Mouse (Mus musculus) CD4-positive, CD25-positive, alpha-beta regulatory T cell, adult 2 months (primary cell): ENCODE data around the gene Cd96.

Source experiments
- DNase-seq: peaks from one replicate; pipeline ENCODE4 v3.0.0-alpha.2; 2012; ENCODE audit warnings: low read depth, low spot score

Gene Cd96

GRCm38 (mm10) chr16:46046906-46047305 lies 73.1 kb downstream of the Cd96 start:
- no peak for DNase-seq

GRCm38 (mm10) chr16:46036261-46036660 lies 83.8 kb downstream of the Cd96 start:
- no peak for DNase-seq

GRCm38 (mm10) chr16:46033896-46034295 lies 86.2 kb downstream of the Cd96 start:
- no peak for DNase-seq

- no peak for DNase-seq
These were observed 97.0 kb downstream of the Cd96 start for GRCm38 (mm10) chr16:46022958-46023491.

GRCm38 (mm10) chr16:46022189-46022928 lies 97.7 kb downstream of the Cd96 start:
- peak; percentile 88 for DNase-seq

- no peak for DNase-seq
These were observed 98.7 kb downstream of the Cd96 start for GRCm38 (mm10) chr16:46021302-46021701.

GRCm38 (mm10) chr16:46020396-46020795 lies 99.7 kb downstream of the Cd96 start:
- no peak for DNase-seq

GRCm38 (mm10) chr16:46019799-46020198 lies 100.3 kb downstream of the Cd96 start:
- DNase-seq: no peak

GRCm38 (mm10) chr16:46019359-46019758 lies 100.7 kb downstream of the Cd96 start:
- DNase-seq: no peak

- DNase-seq: peak; percentile 31
These were observed 108.4 kb downstream of the Cd96 start for GRCm38 (mm10) chr16:46011696-46012095.

- peak; percentile 82 for DNase-seq
These were observed 109.2 kb downstream of the Cd96 start for GRCm38 (mm10) chr16:46010906-46011220.

- DNase-seq: peak; percentile 97
These were observed 109.7 kb downstream of the Cd96 start, which contains the start of gene Plcxd2 for GRCm38 (mm10) chr16:46010153-46010905. TSS of gene Plcxd2 (minus strand) at chr16:46010218.

- DNase-seq: no peak
These were observed 110.3 kb downstream of the Cd96 start for GRCm38 (mm10) chr16:46009717-46010116.

GRCm38 (mm10) chr16:46008766-46009165 lies 111.3 kb downstream of the Cd96 start:
- DNase-seq: peak; percentile 68

GRCm38 (mm10) chr16:46008036-46008605 lies 111.9 kb downstream of the Cd96 start:
- peak; percentile 19 for DNase-seq

GRCm38 (mm10) chr16:46006261-46006660 lies 113.8 kb downstream of the Cd96 start:
- peak; percentile 86 for DNase-seq

- DNase-seq: peak; percentile 84
These were observed 118.4 kb downstream of the Cd96 start for GRCm38 (mm10) chr16:46001550-46002166.

- peak; percentile 63 for DNase-seq
These were observed 119.1 kb downstream of the Cd96 start for GRCm38 (mm10) chr16:46000976-46001375.

- no peak for DNase-seq
These were observed 120.5 kb downstream of the Cd96 start for GRCm38 (mm10) chr16:45999374-46000191.

- peak; percentile 52 for DNase-seq
These were observed 121.8 kb downstream of the Cd96 start for GRCm38 (mm10) chr16:45998231-45998630.
